Mouse (Mus musculus) gastrocnemius, postnatal 10 days (tissue): ENCODE measurements around the gene Tab1. TPM values are rescaled to one million over a fixed set of nuclear protein-coding genes. Genes with fewer than 3 reads are reported as not detected.

Experiments
- DNase-seq: peaks from one replicate; pipeline ENCODE4 v3.0.0; 2021; ENCODE audit warnings: mixed read lengths
- long read RNA-seq, 2 experiments: library from polyadenylated mRNA; stranded (forward); transcript quantifications; one replicate each; pipeline ENCODE4 v2.0.0; 2021
- total RNA-seq, 2 experiments: library from RNA; stranded (reverse); gene quantifications; 2 replicates each; pipeline ENCODE4 v1.2.3; 2021

The Tab1 gene
- total RNA-seq, result 10 to 100 TPM; 17.1 to 20.6 TPM
- long read RNA-seq, experiment 1, transcript Tab1-201 (11 exons, 2,964 nt), result major isoform, 53 of 67 reads
- long read RNA-seq, experiment 1, partial matches to known transcripts, result 3 of 67 reads
- long read RNA-seq, experiment 1, other reads (novel, unspliced or antisense), result 11 of 67 reads
- long read RNA-seq, experiment 2, transcript Tab1-201 (11 exons, 2,964 nt), result major isoform, 40 of 57 reads
- long read RNA-seq, experiment 2, partial matches to known transcripts, result 5 of 57 reads
- long read RNA-seq, experiment 2, other reads (novel, unspliced or antisense), result 12 of 57 reads

- DNase-seq, result peak; percentile 94
Measured at GRCm38 (mm10) chr15:80132993-80133586, at the start of gene Tab1. Gene Tab1, plus strand, starts transcription at chr15:80133127.

- DNase-seq, result peak; percentile 98
Measured at GRCm38 (mm10) chr15:80083276-80083731, 49.6 kb upstream of the Tab1 start.

GRCm38 (mm10) chr15:80083740-80084139 lies 49.2 kb upstream of the Tab1 start:
- no peak for DNase-seq

- no peak for DNase-seq
Measured at GRCm38 (mm10) chr15:80087406-80088012, 45.4 kb upstream of the Tab1 start.

- peak; percentile 85 for DNase-seq
Measured at GRCm38 (mm10) chr15:80088637-80089036, 44.3 kb upstream of the Tab1 start.

- DNase-seq, result no peak
Measured at GRCm38 (mm10) chr15:80090155-80090554, 42.8 kb upstream of the Tab1 start.

- DNase-seq, result no peak
Measured at GRCm38 (mm10) chr15:80090741-80091120, 42.2 kb upstream of the Tab1 start.

- DNase-seq, result peak; percentile 81
Measured at GRCm38 (mm10) chr15:80091121-80091955, 41.6 kb upstream of the Tab1 start, which contains the start of the genes Syngr1 and Rpl3. Gene Syngr1, plus strand, starts transcription at chr15:80091334. Gene Rpl3, minus strand, starts transcription at chr15:80091868.

GRCm38 (mm10) chr15:80092041-80092441 lies 40.9 kb upstream of the Tab1 start:
- DNase-seq, result no peak

GRCm38 (mm10) chr15:80092599-80092998 lies 40.3 kb upstream of the Tab1 start:
- DNase-seq, result no peak

- no peak for DNase-seq
Measured at GRCm38 (mm10) chr15:80094201-80094600, 38.7 kb upstream of the Tab1 start.

GRCm38 (mm10) chr15:80095596-80095995 lies 37.3 kb upstream of the Tab1 start:
- DNase-seq, result no peak

GRCm38 (mm10) chr15:80096406-80096805 lies 36.5 kb upstream of the Tab1 start:
- DNase-seq, result no peak

- DNase-seq, result peak; percentile 68
Measured at GRCm38 (mm10) chr15:80096946-80097881, 35.7 kb upstream of the Tab1 start.

GRCm38 (mm10) chr15:80097999-80098461 lies 34.9 kb upstream of the Tab1 start:
- no peak for DNase-seq

GRCm38 (mm10) chr15:80098809-80099208 lies 34.1 kb upstream of the Tab1 start:
- DNase-seq, result no peak

- DNase-seq, result no peak
Measured at GRCm38 (mm10) chr15:80099477-80099876, 33.5 kb upstream of the Tab1 start.

GRCm38 (mm10) chr15:80100196-80100595 lies 32.7 kb upstream of the Tab1 start:
- DNase-seq, result no peak

GRCm38 (mm10) chr15:80100871-80101270 lies 32.1 kb upstream of the Tab1 start:
- no peak for DNase-seq

GRCm38 (mm10) chr15:80101503-80101902 lies 31.4 kb upstream of the Tab1 start:
- no peak for DNase-seq

- no peak for DNase-seq
Measured at GRCm38 (mm10) chr15:80102495-80102894, 30.4 kb upstream of the Tab1 start.
